Mouse (Mus musculus): ENCODE results near the gene Foxn3. TPM values are rescaled to one million over a fixed set of nuclear protein-coding genes. Genes with fewer than 3 reads are reported as not detected.

Gene Foxn3
- polyA plus RNA-seq, 1 experiment from 2014 or later: 51.9 TPM

- H3K9ac ChIP-seq: no peak overlapping the region
- H3K27me3 ChIP-seq (replicated peaks): no peaks in the 10 kb centered on the region
- H3K4me3 ChIP-seq: no peak overlapping the region
- H3K27ac ChIP-seq (replicated peaks): no peak overlapping the region
- no peak for ATAC-seq (ENCODE audit: extremely low read depth, insufficient number of reproducible peaks, low FRiP score, low TSS enrichment)
- peaks cover 17% of the 10 kb centered on the region for H3K4me1 ChIP-seq
- H3K36me3 ChIP-seq: no peaks in the 10 kb centered on the region
- no peaks in the 10 kb centered on the region for H3K9me3 ChIP-seq
- no peak overlapping the region for H3K4me2 ChIP-seq
These were observed 101.1 kb downstream of the Foxn3 start for GRCm38 (mm10) chr12:99462302-99462701.

GRCm38 (mm10) chr12:99457521-99458205 is 105.7 kb downstream of the Foxn3 start:
- Histone ChIP-seq H3K9ac (0 out of 2 replicates have a peak overlapping the region, but pooled peaks have one; percentile 21), H3K36me3 (no peaks in the 10 kb centered on the region), H3K27ac (replicated peaks) (no peak overlapping the region), H3K4me2 (peak overlapping the region; percentile 51), H3K4me3 (peak overlapping the region; percentile 2; the same call in 1 of the 2 replicates), H3K4me1 (peaks cover 34% of the 10 kb centered on the region), H3K9me3 (no peaks in the 10 kb centered on the region), H3K27me3 (replicated peaks) (no peaks in the 10 kb centered on the region)
- 37% methylated on average over 10 of the region's 10 CpGs for WGBS
- ATAC-seq (ENCODE audit: extremely low read depth, insufficient number of reproducible peaks, low FRiP score, low TSS enrichment): no peak

GRCm38 (mm10) chr12:99455580-99455979 is 107.8 kb downstream of the Foxn3 start:
- Histone ChIP-seq H3K27me3 (replicated peaks) (no peaks in the 10 kb centered on the region), H3K4me1 (peaks cover 34% of the 10 kb centered on the region), H3K4me2 (no peak overlapping the region), H3K9ac (no peak overlapping the region), H3K36me3 (no peaks in the 10 kb centered on the region), H3K9me3 (no peaks in the 10 kb centered on the region), H3K27ac (replicated peaks) (no peak overlapping the region), H3K4me3 (no peak overlapping the region)
- 91% methylated on average over 8 of the region's 8 CpGs for WGBS
- no peak for ATAC-seq (ENCODE audit: extremely low read depth, insufficient number of reproducible peaks, low FRiP score, low TSS enrichment)

GRCm38 (mm10) chr12:99454394-99454793 is 109.0 kb downstream of the Foxn3 start:
- Histone ChIP-seq H3K4me1 (peaks cover 34% of the 10 kb centered on the region), H3K4me3 (no peak overlapping the region), H3K36me3 (0 out of 2 replicates have a peak, but pooled peaks cover under 1% of the 10 kb centered on the region), H3K27ac (replicated peaks) (no peak overlapping the region), H3K4me2 (no peak overlapping the region), H3K27me3 (replicated peaks) (no peaks in the 10 kb centered on the region), H3K9ac (no peak overlapping the region), H3K9me3 (no peaks in the 10 kb centered on the region)
- ATAC-seq (ENCODE audit: extremely low read depth, insufficient number of reproducible peaks, low FRiP score, low TSS enrichment): no peak
- WGBS: 74% methylated on average over 9 of the region's 9 CpGs

- Histone ChIP-seq H3K9ac (no peak overlapping the region), H3K9me3 (no peaks in the 10 kb centered on the region), H3K4me3 (no peak overlapping the region), H3K27ac (replicated peaks) (no peak overlapping the region), H3K36me3 (peaks cover 5% of the 10 kb centered on the region; the same call in 1 of the 2 replicates), H3K27me3 (replicated peaks) (no peaks in the 10 kb centered on the region), H3K4me2 (no peak overlapping the region), H3K4me1 (peaks cover 34% of the 10 kb centered on the region)
- WGBS: 36% methylated on average over 4 of the region's 4 CpGs
- ATAC-seq (ENCODE audit: extremely low read depth, insufficient number of reproducible peaks, low FRiP score, low TSS enrichment): no peak
These were observed 109.6 kb downstream of the Foxn3 start for GRCm38 (mm10) chr12:99453797-99454196.

- H3K4me1 ChIP-seq: peaks cover 19% of the 10 kb centered on the region
- H3K4me2 ChIP-seq: no peak overlapping the region
- H3K9ac ChIP-seq: no peak overlapping the region
- peaks cover 7% of the 10 kb centered on the region; the same call in 1 of the 2 replicates for H3K36me3 ChIP-seq
- H3K27me3 ChIP-seq (replicated peaks): no peaks in the 10 kb centered on the region
- no peak overlapping the region for H3K27ac ChIP-seq (replicated peaks)
- no peaks in the 10 kb centered on the region for H3K9me3 ChIP-seq
- no peak for ATAC-seq (ENCODE audit: extremely low read depth, insufficient number of reproducible peaks, low FRiP score, low TSS enrichment)
- H3K4me3 ChIP-seq: no peak overlapping the region
- 92% methylated on average over 6 of the region's 6 CpGs for WGBS
These were observed 113.3 kb downstream of the Foxn3 start for GRCm38 (mm10) chr12:99450076-99450475.

- Histone ChIP-seq H3K27ac (replicated peaks) (no peak overlapping the region), H3K27me3 (replicated peaks) (no peaks in the 10 kb centered on the region), H3K9me3 (no peaks in the 10 kb centered on the region), H3K9ac (no peak overlapping the region), H3K4me1 (peaks cover 10% of the 10 kb centered on the region), H3K36me3 (peaks cover 7% of the 10 kb centered on the region; the same call in 1 of the 2 replicates), H3K4me3 (no peak overlapping the region), H3K4me2 (no peak overlapping the region)
- ATAC-seq (ENCODE audit: extremely low read depth, insufficient number of reproducible peaks, low FRiP score, low TSS enrichment): no peak
- 87% methylated on average over 5 of the region's 5 CpGs for WGBS
These were observed 115.6 kb downstream of the Foxn3 start for GRCm38 (mm10) chr12:99447791-99448190.

GRCm38 (mm10) chr12:99445018-99445674 is 118.2 kb downstream of the Foxn3 start:
- no peak overlapping the region for H3K4me2 ChIP-seq
- H3K9ac ChIP-seq: no peak overlapping the region
- no peaks in the 10 kb centered on the region for H3K9me3 ChIP-seq
- H3K4me1 ChIP-seq: peaks cover 10% of the 10 kb centered on the region
- no peaks in the 10 kb centered on the region for H3K27me3 ChIP-seq (replicated peaks)
- no peak overlapping the region for H3K4me3 ChIP-seq
- 83% methylated on average over 6 of the region's 6 CpGs for WGBS
- peaks cover 7% of the 10 kb centered on the region; the same call in 1 of the 2 replicates for H3K36me3 ChIP-seq
- H3K27ac ChIP-seq (replicated peaks): no peak overlapping the region
- no peak for ATAC-seq (ENCODE audit: extremely low read depth, insufficient number of reproducible peaks, low FRiP score, low TSS enrichment)

- Histone ChIP-seq H3K4me2 (no peak overlapping the region), H3K27me3 (replicated peaks) (no peaks in the 10 kb centered on the region), H3K4me3 (no peak overlapping the region), H3K9ac (no peak overlapping the region), H3K9me3 (no peaks in the 10 kb centered on the region), H3K36me3 (no peaks in the 10 kb centered on the region), H3K27ac (replicated peaks) (no peak overlapping the region), H3K4me1 (peaks cover 10% of the 10 kb centered on the region)
- no peak for ATAC-seq (ENCODE audit: extremely low read depth, insufficient number of reproducible peaks, low FRiP score, low TSS enrichment)
- 83% methylated on average over 3 of the region's 3 CpGs for WGBS
These were observed 120.6 kb downstream of the Foxn3 start for GRCm38 (mm10) chr12:99442819-99443218.

GRCm38 (mm10) chr12:99440953-99441352 is 122.4 kb downstream of the Foxn3 start:
- Histone ChIP-seq H3K4me2 (no peak overlapping the region), H3K4me3 (no peak overlapping the region), H3K27ac (replicated peaks) (no peak overlapping the region), H3K36me3 (no peaks in the 10 kb centered on the region), H3K9ac (no peak overlapping the region), H3K4me1 (peaks cover 4% of the 10 kb centered on the region; the same call in 1 of the 2 replicates), H3K27me3 (replicated peaks) (no peaks in the 10 kb centered on the region), H3K9me3 (no peaks in the 10 kb centered on the region)
- 56% methylated on average over 4 of the region's 4 CpGs for WGBS
- no peak for ATAC-seq (ENCODE audit: extremely low read depth, insufficient number of reproducible peaks, low FRiP score, low TSS enrichment)

GRCm38 (mm10) chr12:99440022-99440421 is 123.4 kb downstream of the Foxn3 start:
- 46% methylated on average over 3 of the region's 3 CpGs for WGBS

More at GRCm38 (mm10) chr12:99440022-99440421, 123.4 kb downstream of the Foxn3 start:
- Histone ChIP-seq H3K4me2 (no peak overlapping the region), H3K27ac (replicated peaks) (no peak overlapping the region), H3K9ac (no peak overlapping the region), H3K4me3 (no peak overlapping the region), H3K27me3 (replicated peaks) (no peaks in the 10 kb centered on the region), H3K36me3 (no peaks in the 10 kb centered on the region), H3K4me1 (peaks cover 4% of the 10 kb centered on the region; the same call in 1 of the 2 replicates), H3K9me3 (no peaks in the 10 kb centered on the region)
- ATAC-seq (ENCODE audit: extremely low read depth, insufficient number of reproducible peaks, low FRiP score, low TSS enrichment): no peak
